Mouse (Mus musculus) heart, adult 2 months (tissue): ENCODE data around the gene Rnf150.

Experiments
- CTCF ChIP-seq: fragments of 200-600 bp; IDR thresholded peaks from 2 replicates; pipeline ENCODE4 v1.8.1; 2022; ENCODE audit warnings: antibody characterized with exemption, mild to moderate bottlenecking, moderate library complexity
- POLR2A ChIP-seq: fragments of 200-500 bp; IDR thresholded peaks from 2 replicates; pipeline ENCODE4 v1.6.1; 2011; ENCODE audit warnings: mild to moderate bottlenecking, low read depth, low read length, control low read depth; ENCODE audit not compliant: insufficient read depth

- TF ChIP-seq CTCF, result no peak
- TF ChIP-seq POLR2A, result no peak
Observed at GRCm38 (mm10) chr8:82931554-82931953, 68.4 kb downstream of the Rnf150 start.
